Mouse (Mus musculus): ENCODE data around the gene Gm10570. TPM values are rescaled to one million over a fixed set of nuclear protein-coding genes. Genes with fewer than 3 reads are reported as not detected.
A peak's percentile ranks its signal among the peaks of the same experiment; 100 is the strongest.

Gm10570 gene
- total and polyA plus RNA-seq, 3 experiments, result not detected

DNA sequence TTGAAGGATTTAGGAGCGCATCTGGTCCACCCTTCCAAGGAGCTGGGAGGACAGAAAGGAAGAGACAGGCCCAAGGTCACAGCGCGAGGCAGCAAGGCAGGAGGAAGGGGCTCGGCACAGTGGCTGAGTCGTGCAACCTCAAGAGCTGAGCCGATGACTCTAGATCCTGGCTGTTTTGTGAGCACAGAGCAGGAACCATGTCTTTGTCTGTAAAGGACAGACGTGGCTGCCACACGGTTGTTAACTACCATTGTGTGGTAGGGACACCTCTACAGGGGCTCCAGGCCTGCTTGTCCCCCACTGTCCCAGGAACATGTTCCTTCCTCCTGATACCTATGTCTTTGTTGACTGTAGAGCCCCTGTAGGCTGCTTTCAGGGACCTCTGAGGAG is 8.8 kb downstream of the Gm10570 start (continued):
- TF ChIP-seq SIN3A (IDR thresholded peaks at IDR 0.05; ENCODE audit: low read length), result no peak
- no peak for TF ChIP-seq TAL1 (IDR thresholded peaks at IDR 0.05; ENCODE audit: low read length)
- no peak for TF ChIP-seq ZKSCAN1 (IDR thresholded peaks at IDR 0.05; ENCODE audit: low read depth, low read length)

DNA sequence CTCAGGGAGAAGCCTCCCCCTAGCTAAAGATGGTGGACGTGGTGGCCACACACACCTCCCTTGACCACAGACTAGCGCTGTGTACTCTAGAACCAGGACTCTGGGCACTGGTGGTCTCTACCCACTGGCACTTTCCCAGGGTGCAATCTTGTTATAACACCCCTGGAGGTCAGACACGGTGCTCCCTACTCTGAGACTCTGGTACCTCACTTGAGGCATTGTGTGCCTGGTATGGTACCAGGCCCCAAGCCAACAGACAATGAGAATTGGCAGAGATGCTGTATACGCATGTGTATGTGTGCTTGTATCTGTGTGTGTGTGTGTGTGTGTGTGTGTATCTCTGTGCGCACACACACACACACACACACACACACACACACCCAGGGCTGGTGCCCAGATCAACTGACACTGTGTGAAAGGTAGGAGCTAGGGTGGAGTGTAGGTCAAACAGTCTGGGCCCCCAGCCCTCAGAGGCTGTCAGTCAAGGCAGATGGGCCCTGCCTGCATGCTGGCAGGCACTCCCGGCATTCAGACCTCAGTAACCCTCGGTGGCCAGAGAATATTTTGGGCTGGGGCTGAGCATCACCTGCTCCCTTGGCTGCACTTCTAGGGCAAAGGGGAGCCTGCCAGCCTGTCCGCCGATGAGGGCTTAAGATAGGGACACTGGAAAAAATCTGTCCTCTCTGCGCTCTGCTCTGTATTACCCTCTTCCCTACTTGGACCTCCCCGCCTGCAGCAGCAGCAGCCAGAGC is 9.4 kb downstream of the Gm10570 start:
- Histone ChIP-seq H3K4me1 (ENCODE audit: control insufficient read depth in 1 of 2, insufficient read depth in 2 of 2, low read length in 2 of 2) (peaks cover 16 to 24% of the 10 kb centered on the region in 2 experiments), H3K9me3 (replicated peaks; ENCODE audit: insufficient read depth, low read length) (no peaks in the 10 kb centered on the region), H3K27ac (ENCODE audit: control insufficient read depth, low read depth, low read length) (no peak overlapping the region), H3K4me3 (ENCODE audit: control insufficient read depth in 1 of 2, insufficient read depth in 1 of 2, low read depth in 2 of 2, low read length in 2 of 2) (no peak overlapping the region), H3K79me2 (ENCODE audit: control insufficient read depth, insufficient read depth, low read length, poor library complexity) (no peaks in the 10 kb centered on the region), H3K9ac (ENCODE audit: control insufficient read depth, low read depth, low read length, poor library complexity, severe bottlenecking) (no peak overlapping the region), H3K36me3 (ENCODE audit: control insufficient read depth in 1 of 2, insufficient read depth in 2 of 2, low read length in 2 of 2) (peaks cover 0 to 12% of the 10 kb centered on the region in 2 experiments; a peak in 2 of 4 replicates), H3K27me3 (ENCODE audit: control insufficient read depth in 1 of 2, insufficient read depth in 2 of 2, low read length in 2 of 2) (no peaks in the 10 kb centered on the region)
- DNase-seq (ENCODE audit: low read depth, low spot score), result no peak
- TF ChIP-seq TAL1 (IDR thresholded peaks at IDR 0.05; ENCODE audit: low read length) (no peak), MAX (IDR thresholded peaks at IDR 0.05; ENCODE audit: low read length) (no peak), SIN3A (IDR thresholded peaks at IDR 0.05; ENCODE audit: low read length) (no peak), KAT2A (conservative IDR thresholded peaks at IDR 0.05; ENCODE audit: low read depth, low read length) (no peak), POLR2AphosphoS2 (IDR thresholded peaks at IDR 0.05; ENCODE audit: low read length) (no peak), MYB (IDR thresholded peaks at IDR 0.05; ENCODE audit: low read depth, low read length) (no peak), EP300 (IDR thresholded peaks at IDR 0.05; ENCODE audit: low read depth in 1 of 2, low read length in 2 of 2) (no peak)

DNA sequence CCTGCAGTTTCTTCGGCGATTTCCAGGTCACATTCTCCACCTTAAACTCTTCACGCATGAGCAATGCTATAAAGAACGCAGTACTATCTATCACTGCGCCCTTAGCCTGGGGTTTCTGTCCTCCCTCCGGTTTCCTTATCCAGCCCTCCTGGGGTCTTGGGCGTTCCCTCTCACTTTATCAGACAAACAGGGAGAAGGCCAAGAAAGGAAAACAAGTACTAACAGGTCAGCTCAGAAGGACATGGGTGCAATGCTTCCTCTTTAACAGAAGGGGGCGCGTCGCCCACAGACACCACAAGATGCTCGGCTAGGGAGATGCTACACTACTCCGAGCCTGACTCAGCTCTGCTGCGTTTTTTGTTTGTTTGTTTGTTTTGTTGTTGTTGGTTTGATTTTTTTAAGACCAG is 11.3 kb downstream of the Gm10570 start:
- no peaks in the 10 kb centered on the region for H3K9me3 ChIP-seq (replicated peaks; ENCODE audit: insufficient read depth, low read length)
- H3K79me2 ChIP-seq (ENCODE audit: control insufficient read depth, insufficient read depth, low read length, poor library complexity), result no peaks in the 10 kb centered on the region
- peaks cover 0 to 5% of the 10 kb centered on the region in 2 experiments; a peak in 2 of 4 replicates for H3K36me3 ChIP-seq (ENCODE audit: control insufficient read depth in 1 of 2, insufficient read depth in 2 of 2, low read length in 2 of 2)
- H3K4me1 ChIP-seq (ENCODE audit: control insufficient read depth in 1 of 2, insufficient read depth in 2 of 2, low read length in 2 of 2), result peaks cover 13 to 21% of the 10 kb centered on the region in 2 experiments
- no peaks in the 10 kb centered on the region for H3K27me3 ChIP-seq (ENCODE audit: control insufficient read depth in 1 of 2, insufficient read depth in 2 of 2, low read length in 2 of 2)
- H3K9ac ChIP-seq (ENCODE audit: control insufficient read depth, low read depth, low read length, poor library complexity, severe bottlenecking), result peak overlapping the region; percentile 32
- peak overlapping the region; percentile 43 to 54 for H3K4me3 ChIP-seq (ENCODE audit: control insufficient read depth in 1 of 2, insufficient read depth in 1 of 2, low read depth in 2 of 2, low read length in 2 of 2)
- peak overlapping the region; percentile 84 for H3K27ac ChIP-seq (ENCODE audit: control insufficient read depth, low read depth, low read length)
- DNase-seq (ENCODE audit: low read depth, low spot score), result peak; percentile 94
- peak; percentile 68 for TF ChIP-seq TAL1 (IDR thresholded peaks at IDR 0.05; ENCODE audit: low read length)
- no peak for TF ChIP-seq UBTF (IDR thresholded peaks at IDR 0.05; ENCODE audit: borderline replicate concordance, insufficient read depth, low read depth, low read length)
- no peak; the same call in 1 of the 2 replicates for TF ChIP-seq MAZ (IDR thresholded peaks at IDR 0.05; ENCODE audit: low read depth, low read length)
- no peak for TF ChIP-seq KAT2A (conservative IDR thresholded peaks at IDR 0.05; ENCODE audit: low read depth, low read length)
- TF ChIP-seq ETS1 (IDR thresholded peaks at IDR 0.05; ENCODE audit: low read depth, low read length), result peak; percentile 56; the same call in 1 of the 2 replicates
- no peak; a peak in 1 of 4 replicates for TF ChIP-seq POLR2A (IDR thresholded peaks at IDR 0.05; ENCODE audit: control insufficient read depth in 1 of 2, insufficient read depth in 1 of 2, low read depth in 1 of 2, low read length in 2 of 2, poor library complexity in 1 of 2)
- TF ChIP-seq NRF1 (IDR thresholded peaks at IDR 0.05; ENCODE audit: insufficient read depth, low read depth, low read length, poor library complexity, severe bottlenecking), result peak; percentile 58; the same call in 1 of the 2 replicates
- no peak for TF ChIP-seq USF2 (IDR thresholded peaks at IDR 0.05; ENCODE audit: borderline replicate concordance in 1 of 2, insufficient read depth in 1 of 2, low read depth in 1 of 2, low read length in 2 of 2)
- TF ChIP-seq CTCF (IDR thresholded peaks at IDR 0.05 in 2 of 3, conservative IDR thresholded peaks at IDR 0.05 in 1 of 3; ENCODE audit: control insufficient read depth in 1 of 3, insufficient read depth in 1 of 3, low read depth in 2 of 3, low read length in 3 of 3, poor library complexity in 1 of 3, severe bottlenecking in 1 of 3), result peak; percentile 78 to 86 (median 86)
- 0 out of 2 replicates have a peak, but pooled peaks have one; percentile 16 for TF ChIP-seq HCFC1 (IDR thresholded peaks at IDR 0.05; ENCODE audit: low read depth, low read length)
- peak; percentile 32; the same call in 1 of the 2 replicates for TF ChIP-seq ELF1 (IDR thresholded peaks at IDR 0.05; ENCODE audit: low read depth, low read length)
- TF ChIP-seq ZMIZ1 (IDR thresholded peaks at IDR 0.05; ENCODE audit: low read depth, low read length), result no peak
- no peak for TF ChIP-seq JUND (IDR thresholded peaks at IDR 0.05; ENCODE audit: low read depth, low read length)
- no peak; the same call in 1 of the 2 replicates for TF ChIP-seq CHD1 (IDR thresholded peaks at IDR 0.05; ENCODE audit: low read depth, low read length)
- no peak; the same call in 1 of the 2 replicates for TF ChIP-seq NELFE (IDR thresholded peaks at IDR 0.05; ENCODE audit: low read depth, low read length)
- TF ChIP-seq MEF2A (IDR thresholded peaks at IDR 0.05; ENCODE audit: extremely low read depth, insufficient replicate concordance, low read depth, low read length, poor library complexity, severe bottlenecking), result no peak
- no peak for TF ChIP-seq SIN3A (IDR thresholded peaks at IDR 0.05; ENCODE audit: low read length)
- no peak for TF ChIP-seq USF1 (IDR thresholded peaks at IDR 0.05; ENCODE audit: low read depth, low read length)
- no peak for TF ChIP-seq MAFK (IDR thresholded peaks at IDR 0.05; ENCODE audit: borderline replicate concordance, low read depth, low read length)
- TF ChIP-seq GABPA (IDR thresholded peaks at IDR 0.05; ENCODE audit: low read depth, low read length), result no peak
- TF ChIP-seq MAX (IDR thresholded peaks at IDR 0.05; ENCODE audit: low read length), result peak; percentile 56; the same call in 1 of the 2 replicates
- TF ChIP-seq POLR2AphosphoS5 (IDR thresholded peaks at IDR 0.05; ENCODE audit: borderline replicate concordance, low read depth, low read length), result no peak

Measured in MEL (cell line).